Mouse (Mus musculus): ENCODE data around the gene Tmem160.
A peak's percentile ranks its signal among the peaks of the same experiment; 100 is the strongest.

The Tmem160 gene

DNA sequence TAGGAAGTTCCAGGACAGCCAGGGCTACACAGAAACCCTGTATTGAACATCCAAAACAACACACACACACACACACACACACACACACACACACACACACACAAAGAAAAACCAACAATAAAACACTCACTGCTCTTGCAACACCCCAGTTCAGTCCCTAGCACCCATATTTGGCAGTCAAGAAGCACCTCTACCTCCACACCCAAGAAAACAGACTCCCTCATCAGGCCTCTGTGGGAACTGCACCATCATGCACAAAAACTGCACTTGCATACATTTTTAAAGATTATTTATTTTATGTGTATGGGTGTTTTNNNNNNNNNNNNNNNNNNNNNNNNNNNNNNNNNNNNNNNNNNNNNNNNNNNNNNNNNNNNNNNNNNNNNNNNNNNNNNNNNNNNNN is 11.3 kb upstream of the Tmem160 start:
- DNase-seq (ENCODE audit: low read depth, low spot score), result peak; percentile 68

DNA sequence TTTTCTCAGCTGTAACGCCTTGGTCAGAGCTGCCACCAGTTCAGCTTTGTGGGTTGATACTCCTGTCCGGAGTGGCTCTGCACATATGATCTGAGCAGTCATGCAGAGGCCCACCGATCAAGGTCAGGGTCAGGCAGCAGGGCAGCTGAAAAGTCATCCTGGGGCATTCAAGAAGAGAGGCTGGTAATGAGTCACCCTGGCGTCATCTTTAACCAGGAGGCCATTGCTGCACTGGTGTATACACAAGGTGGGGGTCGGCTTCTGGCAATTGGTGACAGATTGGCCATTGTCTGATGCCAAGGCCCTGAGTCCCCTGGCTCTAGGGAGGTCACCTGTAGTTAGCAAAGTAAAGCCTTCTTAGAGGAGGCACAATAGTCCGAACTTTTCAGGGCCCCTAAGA is 923 bp upstream of the Tmem160 start:
- DNase-seq (ENCODE audit: low read depth, low spot score), result no peak

DNA sequence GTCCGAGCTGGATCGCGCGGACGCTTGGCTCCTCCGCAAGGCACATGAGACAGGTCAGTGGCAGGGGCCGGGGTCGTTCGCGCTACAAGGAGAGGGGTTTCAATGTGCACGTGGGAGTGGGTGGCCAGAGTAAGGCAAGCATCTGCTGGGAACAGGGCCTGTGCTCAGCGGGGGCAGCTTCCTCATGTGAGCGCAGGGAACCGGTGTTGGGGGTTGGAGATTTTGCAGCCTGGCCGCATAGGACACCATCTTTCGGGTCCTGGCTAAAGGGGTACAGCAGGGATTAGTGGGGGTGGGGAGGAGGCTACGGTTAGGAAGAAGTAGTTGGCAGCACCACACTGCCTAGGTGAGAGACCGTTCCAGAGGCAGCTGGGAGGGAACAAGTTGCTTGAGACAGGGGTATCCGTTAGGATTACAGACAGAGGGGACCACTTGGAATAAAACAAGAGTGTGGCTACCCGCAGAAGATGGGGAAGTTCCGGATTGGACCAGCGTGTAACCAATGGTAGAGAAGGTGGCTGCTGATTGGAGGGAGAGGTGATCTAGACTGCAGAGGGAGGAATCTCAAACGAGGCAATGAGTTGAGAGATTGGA is 636 bp downstream of the Tmem160 start:
- peak; percentile 68 for DNase-seq (ENCODE audit: low read depth, low spot score)

DNA sequence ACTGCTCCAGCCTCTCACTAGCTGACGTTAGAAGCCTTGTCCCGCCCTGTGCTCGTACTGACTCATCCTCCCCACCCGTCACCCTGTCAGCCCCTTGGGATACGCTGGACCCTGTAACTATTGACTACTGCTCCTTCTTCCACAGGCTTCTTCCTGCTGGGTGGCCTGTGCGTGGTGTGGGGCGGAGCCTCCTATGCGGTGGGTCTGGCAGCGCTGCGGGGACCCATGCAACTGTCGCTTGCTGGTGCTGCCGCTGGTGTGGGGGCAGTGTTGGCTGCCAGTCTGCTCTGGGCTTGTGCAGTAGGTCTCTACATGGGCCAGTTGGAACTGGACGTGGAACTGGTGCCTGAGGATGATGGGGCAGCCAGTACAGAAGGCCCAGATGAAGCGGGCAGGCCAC is 2.4 kb downstream of the Tmem160 start:
- DNase-seq (ENCODE audit: low read depth, low spot score), result no peak

DNA sequence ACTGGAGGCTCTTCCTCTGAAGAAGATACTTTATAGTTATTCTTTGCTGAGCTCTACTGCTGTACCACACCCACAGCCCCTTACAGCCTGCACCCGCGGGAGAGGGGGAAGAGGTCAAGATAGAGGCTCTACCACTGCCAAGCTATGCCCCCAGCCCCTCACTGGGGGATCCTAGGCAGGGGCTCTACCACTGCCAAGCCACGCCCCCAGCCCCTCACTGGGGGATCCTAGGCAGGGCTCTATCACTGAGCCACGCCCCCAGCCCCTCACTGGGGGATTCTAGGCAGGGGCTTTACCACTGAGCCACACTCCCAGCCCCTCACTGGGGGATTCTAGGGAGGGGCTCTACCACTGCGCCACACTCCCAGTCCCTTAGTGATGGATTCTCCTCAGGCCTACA is 3.7 kb downstream of the Tmem160 start:
- DNase-seq (ENCODE audit: low read depth, low spot score), result no peak

DNA sequence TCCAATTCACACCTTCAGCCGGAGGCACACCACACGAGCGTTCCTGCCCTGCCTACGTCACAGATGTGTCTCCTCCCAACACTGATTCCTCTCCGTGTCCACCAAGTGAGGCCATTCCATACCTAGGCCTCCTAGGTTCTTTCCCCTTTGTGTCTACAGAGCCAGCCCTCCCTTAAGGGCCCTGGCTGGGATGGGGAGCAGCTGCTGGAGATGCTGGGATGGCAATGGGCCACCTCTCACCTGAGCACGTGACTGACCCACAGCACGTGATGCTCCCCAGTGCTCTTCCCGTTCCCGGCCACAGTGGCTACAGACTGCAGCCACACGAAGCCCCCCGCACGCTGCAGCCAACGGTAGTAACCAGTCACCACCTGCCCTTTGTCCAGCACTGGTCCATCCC is 8.0 kb downstream of the Tmem160 start:
- DNase-seq (ENCODE audit: low read depth, low spot score), result no peak

DNA sequence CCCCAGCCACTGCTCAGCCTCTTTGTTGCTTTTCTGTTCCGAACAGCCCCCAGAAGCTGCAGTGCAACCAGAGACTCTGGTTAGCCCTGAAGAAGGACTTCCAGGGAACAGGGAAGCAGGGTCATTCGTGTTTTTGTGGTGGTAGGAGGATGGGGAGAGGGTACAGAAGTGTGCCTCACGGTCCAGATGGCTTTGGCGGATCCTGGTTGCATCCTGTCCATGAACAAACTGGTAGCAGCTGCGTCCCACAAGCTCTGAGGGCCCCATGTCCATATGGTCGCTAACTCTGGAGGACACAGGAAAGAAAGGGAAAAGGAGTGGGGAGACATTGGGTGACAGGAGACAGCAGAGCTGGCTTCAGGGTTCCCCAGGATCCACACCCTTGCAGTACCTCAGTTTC is 8.6 kb downstream of the Tmem160 start:
- no peak for DNase-seq (ENCODE audit: low read depth, low spot score)

DNA sequence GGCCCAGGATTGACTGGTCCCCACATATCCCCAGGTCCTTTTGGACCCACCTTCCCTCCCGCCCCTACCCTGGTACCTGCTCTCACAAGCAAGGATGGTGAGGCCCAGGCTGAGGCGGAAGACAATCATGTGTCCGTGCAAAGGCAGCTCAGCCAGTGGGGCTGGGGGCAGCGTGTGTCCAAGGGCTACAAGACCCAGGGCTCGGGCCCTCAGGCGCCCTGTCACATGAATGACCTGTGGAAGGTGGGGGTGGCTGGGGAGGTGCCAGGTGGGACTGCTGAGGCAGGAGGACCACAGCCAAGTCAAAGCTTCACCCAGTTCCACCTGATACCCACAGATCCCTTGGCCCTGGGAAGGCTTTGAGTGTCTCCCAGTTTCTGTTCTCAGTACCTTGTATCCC is 9.1 kb downstream of the Tmem160 start:
- no peak for DNase-seq (ENCODE audit: low read depth, low spot score)

DNA sequence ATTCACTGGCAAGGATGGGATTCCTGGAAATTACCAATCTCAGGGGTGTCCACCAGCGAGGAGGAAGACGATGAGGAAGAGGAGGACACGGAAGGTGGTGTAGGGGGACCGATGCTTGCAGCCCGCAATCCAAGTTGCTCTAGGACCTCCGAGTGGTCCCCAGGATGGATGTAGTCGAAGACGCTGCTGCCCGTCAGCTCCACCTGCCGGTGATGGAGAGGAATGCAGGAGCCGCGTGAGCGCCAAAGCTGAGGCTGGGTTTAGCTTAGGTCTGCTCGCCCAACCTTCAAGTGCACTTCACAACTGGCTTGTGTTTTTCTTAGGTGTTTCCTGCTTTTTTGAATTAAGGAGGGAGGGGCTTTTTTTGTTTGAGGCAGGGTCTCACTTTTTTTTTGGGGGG is 10.6 kb downstream of the Tmem160 start:
- peak; percentile 89 for DNase-seq (ENCODE audit: low read depth, low spot score)

DNA sequence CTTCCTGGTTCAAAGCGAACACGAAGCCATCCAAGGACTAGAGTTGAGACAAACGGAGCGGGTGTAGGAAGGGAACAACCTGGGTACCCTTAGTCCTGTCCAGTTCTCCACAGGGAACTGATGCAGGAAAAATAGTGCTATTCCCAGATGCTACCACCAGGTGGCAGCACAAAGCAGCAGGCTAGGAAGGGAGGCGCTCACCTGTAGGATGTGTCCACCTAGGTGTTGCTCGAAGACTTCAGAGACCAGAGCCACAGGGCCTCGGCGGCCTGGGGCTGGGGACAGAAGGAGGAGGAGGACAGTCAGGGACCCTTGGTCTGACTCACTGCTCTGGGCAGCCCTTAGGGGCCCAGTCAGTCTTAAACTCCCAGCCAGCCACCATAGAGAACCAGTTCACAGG is 12.6 kb downstream of the Tmem160 start:
- DNase-seq (ENCODE audit: low read depth, low spot score), result peak; percentile 82

DNA sequence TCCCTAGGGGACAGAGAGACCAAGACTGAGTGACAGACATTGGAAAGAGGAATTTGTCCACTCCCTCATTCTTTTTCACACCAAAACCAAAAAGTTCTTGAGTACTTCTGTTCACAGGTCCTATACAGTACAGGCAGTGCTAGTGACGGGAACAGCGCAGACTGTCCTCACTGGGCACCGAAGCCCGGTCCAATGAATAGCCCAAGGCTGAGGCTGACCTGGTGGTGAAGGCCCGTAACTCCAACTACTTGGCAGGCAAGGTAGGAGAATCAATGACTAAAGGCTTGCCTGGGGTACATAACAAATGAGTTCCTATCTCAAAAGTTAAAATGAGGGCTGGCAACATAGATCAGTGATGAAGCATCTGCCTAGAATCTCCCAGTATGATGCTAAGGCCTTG is 13.0 kb downstream of the Tmem160 start:
- DNase-seq (ENCODE audit: low read depth, low spot score), result no peak

DNA sequence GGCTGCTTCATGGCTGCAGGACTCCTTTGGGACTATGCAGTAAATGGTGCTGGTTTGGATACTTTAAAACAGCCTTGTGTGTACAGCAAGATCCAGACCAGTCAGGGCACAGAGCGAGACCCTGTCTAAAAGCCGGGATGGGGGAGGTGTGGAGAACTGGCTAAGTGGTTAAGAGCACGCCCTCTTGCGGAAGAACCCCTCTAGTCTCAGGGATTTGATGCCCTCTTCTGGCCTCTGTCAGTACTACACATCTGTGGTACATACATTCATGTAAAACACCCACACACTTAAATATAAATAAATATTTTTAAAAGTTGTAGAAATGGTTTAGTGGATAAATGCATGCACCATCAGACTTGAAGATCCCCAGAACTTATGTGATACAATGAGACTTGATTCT is 14.0 kb downstream of the Tmem160 start:
- peak; percentile 72 for DNase-seq (ENCODE audit: low read depth, low spot score)

DNA sequence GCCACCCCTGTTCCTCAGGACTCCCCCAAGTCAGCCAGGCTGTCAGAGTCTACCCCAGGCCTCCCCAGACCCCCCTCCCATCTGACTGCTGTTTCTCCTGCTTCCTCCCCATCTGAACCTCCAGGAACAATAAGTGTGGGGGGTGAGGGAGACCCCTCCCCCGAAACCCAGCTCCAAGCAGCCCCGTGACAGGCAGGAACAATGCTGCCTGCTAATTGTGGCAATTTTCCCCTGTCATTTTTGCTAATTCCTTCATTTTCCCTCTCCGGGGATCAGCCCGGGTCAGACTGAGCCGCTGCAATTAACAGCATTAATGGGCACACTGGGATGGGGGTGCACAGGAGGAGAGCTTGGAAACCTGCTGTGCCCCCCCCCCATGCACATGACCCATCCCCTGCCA is 15.5 kb downstream of the Tmem160 start:
- no peak for DNase-seq (ENCODE audit: low read depth, low spot score)

DNA sequence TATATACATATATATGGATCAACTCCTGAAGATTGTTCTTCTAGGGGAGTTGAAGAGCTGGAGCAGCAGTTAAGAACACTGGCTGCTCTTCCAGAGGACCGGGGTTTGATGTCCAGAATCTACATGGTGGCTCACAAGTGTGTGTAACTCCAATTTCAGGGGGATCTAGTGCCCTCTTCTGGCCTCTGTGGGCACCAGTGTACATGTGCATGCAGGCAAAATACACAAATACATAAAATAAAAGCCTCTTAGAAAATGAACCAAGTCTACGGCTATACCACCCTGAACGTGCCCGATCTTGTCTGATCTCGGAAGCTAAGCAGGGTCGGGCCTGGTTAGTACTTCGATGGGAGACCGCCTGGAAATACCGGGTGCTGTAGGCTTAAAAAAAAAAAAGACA is 19.0 kb downstream of the Tmem160 start:
- DNase-seq (ENCODE audit: low read depth, low spot score), result peak; percentile 52

DNA sequence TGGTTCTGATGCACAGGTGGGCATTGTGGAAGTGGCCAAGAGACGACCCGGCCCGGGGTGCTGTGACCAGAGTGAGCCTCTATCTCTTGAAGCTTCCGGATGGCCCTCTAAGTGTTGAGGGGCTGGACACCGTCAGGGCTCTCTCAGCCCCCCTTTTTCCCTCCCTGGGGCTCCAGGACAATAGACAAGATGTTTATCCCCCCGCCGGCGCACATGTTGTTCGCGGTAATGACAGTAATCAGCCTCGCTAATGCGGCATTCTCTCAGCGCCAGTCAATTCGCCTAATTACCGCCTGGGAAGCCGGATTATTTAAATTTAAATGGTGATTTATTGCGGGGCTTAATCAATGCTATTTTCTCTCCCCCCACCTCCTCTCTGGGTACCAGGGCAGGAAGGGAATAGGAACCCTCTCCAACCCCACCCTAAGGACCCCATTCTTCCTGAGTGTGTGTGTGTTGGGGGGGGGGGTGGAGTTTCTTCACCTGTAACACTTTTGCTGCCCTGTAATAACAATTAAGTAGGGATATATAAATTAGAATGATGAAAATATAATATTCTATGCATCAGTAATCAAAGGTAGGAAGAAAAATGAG is 19.6 kb downstream of the Tmem160 start:
- no peak for DNase-seq (ENCODE audit: low read depth, low spot score)

DNA sequence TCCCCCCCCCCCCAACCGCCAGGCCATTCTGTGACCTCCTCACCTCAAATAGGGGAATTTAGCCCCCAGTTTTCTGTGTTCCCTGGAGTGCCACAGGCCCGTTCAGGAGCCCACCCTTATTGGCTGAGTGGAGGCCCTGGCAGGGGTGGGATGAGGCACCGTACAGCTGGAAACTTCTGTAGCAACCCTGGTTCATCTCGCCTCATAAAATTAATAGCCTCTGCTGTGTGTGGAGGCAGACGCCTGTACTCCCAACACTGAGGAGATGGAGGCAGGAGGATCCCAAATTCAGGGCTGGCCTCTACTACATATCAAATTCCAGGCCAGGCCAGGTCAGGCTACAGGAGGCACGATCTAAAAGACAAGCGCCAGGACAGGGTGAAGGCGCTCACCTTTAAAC is 21.3 kb downstream of the Tmem160 start:
- no peak for DNase-seq (ENCODE audit: low read depth, low spot score)

DNA sequence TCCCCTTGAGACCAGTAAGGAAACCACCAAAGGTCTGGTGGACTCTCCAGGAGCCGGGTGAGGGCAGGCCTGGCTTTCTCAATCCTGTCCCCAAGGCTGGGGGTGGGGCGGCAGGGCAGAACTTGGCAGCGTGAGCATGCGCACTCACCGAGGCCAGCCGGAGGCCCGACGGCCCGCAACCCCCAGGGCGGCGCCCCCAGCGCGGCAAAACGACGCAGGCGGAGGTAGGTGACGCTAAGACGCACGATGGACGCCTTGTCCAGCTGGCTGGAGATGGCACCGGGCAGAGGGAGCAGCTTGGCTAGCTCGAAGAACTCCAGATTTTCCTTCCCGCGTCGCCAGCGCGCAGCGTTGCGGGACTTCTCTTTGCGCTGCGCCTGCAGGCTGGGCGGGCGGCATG is 21.9 kb downstream of the Tmem160 start:
- DNase-seq (ENCODE audit: low read depth, low spot score), result no peak

DNA sequence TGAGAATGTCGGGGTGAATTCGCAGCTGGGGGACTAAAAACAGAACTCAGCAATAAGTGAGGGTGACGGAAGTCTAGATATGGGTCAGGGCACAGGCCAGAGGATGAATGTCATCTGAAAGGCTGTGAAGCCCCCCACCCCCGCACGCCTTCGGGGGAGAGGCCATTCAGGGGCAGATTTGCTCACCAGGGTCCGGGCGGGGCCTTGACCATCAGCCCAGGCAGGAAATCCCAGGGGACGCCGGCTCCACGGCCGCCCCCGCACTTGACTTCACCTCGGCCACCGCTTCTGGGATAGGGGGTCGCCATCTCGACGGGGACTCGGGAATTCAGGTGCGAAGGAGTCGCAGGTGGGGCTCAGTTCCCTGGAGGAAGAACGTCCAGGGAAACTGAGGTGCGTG is 22.7 kb downstream of the Tmem160 start:
- DNase-seq (ENCODE audit: low read depth, low spot score), result no peak

DNA sequence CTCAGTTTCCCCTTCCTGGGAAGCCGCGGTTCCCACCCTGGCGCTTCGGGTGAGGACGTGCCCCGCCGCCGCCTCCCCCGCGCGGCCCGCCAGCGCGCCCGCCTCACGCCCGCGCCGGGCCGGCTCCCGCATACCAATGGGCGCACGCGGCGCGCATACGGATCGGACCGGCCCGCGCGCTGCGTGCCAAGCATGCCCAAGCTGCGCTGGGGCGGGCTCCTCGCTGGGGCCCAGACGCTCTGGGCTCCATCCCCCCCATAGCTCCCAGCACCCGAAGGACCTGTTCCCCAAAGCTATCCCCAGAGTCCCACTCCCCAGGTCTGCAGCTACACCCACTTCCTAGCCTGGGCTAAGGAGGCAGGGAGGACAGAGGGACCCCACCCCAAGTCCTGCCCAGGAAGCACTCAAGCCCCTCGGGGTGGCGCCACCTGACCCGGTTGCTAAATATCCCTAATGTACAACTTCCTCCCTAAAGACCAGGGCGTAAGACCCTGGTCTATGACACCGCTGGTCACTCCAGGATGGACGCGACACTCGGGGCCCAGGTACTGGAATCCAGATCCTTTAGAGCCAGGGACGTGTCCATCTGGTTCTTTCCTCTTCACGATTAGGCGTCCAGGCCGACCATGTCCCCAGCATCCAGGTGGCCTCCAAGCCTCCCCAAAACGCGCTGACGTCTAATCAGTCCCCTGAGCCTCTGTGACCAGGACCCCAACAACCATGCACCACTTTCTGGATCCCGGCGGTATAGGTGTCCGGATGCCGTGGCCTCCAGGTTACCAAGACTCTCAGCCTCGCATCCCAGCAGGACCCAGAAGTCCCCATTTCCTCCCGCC is 23.4 kb downstream of the Tmem160 start:
- no peak for DNase-seq (ENCODE audit: low read depth, low spot score)

DNA sequence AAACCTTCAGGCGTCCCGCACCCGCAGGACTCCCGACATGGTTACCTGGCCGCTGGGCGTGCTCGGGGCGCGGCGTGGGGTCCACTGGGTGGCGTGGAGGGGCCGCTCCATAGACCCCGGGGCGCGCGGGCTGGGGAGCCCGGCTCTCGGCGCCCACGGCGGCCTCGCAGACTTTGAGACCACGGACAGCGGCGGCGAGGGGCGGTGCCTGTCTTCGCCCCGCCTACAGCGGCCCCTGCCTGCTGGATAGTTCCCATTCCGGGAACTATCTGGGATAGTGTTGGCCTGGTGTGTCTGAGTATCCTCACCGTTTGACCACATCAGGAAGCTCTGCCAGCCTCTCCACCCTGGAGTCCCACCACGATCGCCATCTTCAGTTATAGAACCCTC is 24.0 kb downstream of the Tmem160 start:
- DNase-seq (ENCODE audit: low read depth, low spot score), result no peak

DNA sequence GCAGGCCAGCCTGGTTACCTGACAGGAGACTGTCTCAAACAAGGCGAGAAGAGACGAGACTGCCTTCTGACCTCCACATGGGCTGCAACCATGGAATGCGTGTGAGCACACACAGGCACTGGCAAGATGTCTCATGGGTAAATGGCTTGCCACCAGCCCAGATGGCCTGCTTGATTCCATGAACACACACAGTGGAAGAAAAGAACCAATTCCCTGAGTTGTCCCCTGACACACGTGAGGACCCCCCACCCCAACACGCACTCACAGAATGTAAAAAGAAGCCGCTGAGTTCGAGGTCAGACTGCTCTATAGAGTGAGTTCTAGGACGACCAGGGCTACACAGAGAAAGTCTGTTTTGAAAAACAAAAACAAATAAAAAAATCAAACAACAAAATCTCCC is 25.0 kb downstream of the Tmem160 start, which contains the start of gene Npas1:
Npas1 (minus strand) TSS at position 101 of the 400 bp plus-strand sequence.
- no peak for DNase-seq (ENCODE audit: low read depth, low spot score)

DNA sequence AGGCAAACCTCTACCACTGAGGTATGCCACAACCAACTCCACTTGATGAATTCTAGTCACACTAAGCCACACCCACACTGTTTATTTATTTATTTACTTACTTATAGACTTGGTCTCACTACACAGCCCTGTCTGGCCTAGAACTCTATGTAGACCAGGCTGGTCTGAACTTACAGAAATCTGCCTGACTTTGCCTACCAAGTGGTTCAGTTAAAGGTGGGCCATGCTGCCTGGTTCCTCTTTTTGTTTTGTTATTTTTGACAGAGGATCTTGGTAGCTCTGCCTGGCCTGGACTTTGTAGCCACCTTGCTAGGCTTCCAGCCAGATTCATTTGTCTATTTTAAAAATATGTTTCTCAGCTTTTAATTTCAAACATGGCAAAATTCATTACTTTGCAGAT is 36.2 kb downstream of the Tmem160 start:
- no peak for DNase-seq (ENCODE audit: low read depth, low spot score)

DNA sequence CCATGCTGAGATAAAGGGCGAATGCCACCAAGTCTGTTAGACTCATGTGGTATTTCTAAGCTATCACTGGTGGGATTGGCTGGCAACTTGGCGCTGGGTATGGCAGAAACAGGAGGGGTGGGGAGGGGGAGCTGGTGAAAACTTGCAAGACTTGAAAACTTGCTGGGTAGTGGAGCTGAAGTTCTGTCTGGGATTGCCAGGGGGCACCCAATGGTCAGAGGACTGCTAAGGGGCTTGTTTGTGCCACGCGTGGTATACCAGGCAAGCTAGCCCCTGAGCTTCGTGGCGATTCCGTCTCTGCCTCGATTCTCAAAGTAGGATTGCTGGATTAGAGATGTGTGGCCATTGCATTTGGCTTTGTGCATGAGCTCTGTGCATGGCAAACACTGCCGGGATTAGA is 37.4 kb downstream of the Tmem160 start:
- no peak for DNase-seq (ENCODE audit: low read depth, low spot score)
